Mouse (Mus musculus): ENCODE results near the gene Supt20.
"Not testable (repeated sequence)": the region's sequence is repeated elsewhere in the genome, so short reads cannot be mapped to it uniquely, and the experiment has no call there.

The Supt20 gene

GRCm38 (mm10) chr3:54755145-54756041 is 62.8 kb downstream of the Supt20 start, which contains the start of gene Smad9:
Gene Smad9, plus strand, starts transcription at chr3:54755582.
- DNase-seq (ENCODE audit: extremely low spot score), result peak; percentile 57

GRCm38 (mm10) chr3:54756058-54756457 is 63.5 kb downstream of the Supt20 start:
- DNase-seq (ENCODE audit: extremely low spot score), result peak; percentile 42

DNA sequence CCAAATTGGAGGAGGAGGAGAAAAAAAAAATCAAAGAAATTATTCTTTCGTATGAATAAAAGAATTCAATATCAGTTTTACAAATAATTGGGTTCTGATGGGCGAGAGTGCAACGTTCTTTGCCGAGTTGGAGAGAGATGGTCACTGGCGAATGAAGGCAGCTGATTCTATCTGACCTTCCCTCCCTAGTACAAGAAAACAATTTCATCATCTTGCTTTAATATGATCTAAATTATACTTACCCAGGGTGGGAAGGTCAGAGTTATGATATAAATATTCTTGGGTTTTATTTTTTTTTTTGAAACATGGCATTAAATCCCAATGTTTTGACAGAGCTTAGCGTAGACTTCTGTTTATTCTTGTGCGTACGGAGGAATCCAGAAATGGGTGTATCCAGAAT is 64.8 kb downstream of the Supt20 start:
- DNase-seq (ENCODE audit: extremely low spot score), result no peak

DNA sequence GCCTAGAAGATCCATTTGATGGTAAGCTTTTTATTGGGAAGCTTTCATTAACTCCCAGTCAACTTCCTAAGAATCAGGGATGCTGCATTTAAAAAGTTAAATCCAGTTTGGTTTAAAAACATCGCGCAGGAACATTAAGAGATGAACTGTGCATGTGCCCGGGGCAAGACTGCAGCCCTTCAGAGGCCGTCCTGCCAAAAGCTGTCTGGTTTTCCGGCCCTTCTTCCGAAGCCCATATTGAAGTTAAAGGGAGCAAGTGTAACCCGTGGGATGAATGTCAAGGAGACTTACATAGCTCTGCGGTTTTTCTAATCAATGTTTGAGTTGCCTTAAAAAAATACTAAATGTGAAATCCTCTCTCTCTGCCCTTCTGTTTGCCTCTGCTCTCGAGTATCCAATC is 66.6 kb downstream of the Supt20 start:
- DNase-seq (ENCODE audit: extremely low spot score), result no peak

DNA sequence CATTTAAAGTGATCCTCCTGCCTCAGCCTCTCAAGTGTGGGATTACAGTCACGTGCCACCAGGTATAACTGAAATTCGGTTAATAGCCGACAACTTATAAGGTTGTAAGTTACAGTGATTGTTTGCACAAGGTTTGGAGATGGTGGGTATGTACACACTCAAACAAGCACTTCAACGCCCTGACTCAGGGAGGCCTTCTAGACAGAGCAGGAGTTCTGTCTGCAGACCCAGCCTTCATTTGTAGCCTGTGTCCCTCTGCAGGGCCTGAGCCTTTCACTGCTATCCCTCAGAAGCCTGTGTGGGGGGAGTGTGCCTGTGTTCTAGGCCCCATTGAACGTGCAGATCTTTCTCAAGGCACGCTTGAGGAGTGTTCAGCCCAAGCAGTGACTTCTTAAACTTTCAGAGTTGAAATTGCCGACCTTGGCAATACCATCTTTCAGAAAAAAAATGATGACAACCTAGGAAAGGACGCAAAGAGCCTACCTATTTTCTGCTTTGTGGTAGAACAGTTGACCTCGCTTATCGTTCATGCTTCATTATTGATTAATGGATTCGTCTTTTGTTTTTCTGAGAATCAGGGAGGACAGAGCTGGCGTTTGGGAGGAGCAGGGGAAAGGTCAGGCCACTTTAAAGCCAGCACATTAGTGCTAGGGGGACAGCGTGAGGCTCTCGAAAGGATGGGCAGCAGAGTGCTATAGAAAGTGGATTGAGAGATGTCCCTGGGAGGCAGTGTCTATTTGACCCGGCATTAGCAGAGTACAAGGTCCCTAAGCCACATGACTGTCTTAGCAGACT is 67.9 kb downstream of the Supt20 start:
- DNase-seq (ENCODE audit: extremely low spot score), result no peak

DNA sequence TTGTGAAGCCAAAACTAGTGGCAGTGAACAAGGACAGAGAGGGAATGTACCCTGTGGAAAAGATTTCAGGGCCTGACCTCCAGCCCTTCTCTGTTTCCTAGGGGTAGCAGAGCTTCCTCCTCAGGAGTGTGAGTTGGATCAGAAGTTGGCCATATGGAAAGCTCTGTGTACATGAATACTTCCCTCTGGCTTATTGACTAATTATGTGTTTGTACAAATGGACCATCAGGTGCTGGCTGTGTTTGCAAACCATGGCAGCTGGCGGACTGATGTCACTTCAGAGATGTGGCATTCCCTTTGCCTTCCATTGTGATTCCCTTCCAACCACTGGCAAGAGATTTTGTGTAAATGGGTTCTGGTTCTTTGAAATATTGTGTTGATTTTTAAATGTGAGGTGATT is 68.7 kb downstream of the Supt20 start:
- DNase-seq (ENCODE audit: extremely low spot score), result no peak

- DNase-seq (ENCODE audit: extremely low spot score), result peak; percentile 20
These were observed 71.8 kb downstream of the Supt20 start for GRCm38 (mm10) chr3:54764418-54764817.

GRCm38 (mm10) chr3:54765521-54765920 is 72.9 kb downstream of the Supt20 start:
- not testable (repeated sequence) for DNase-seq (ENCODE audit: extremely low spot score)

DNA sequence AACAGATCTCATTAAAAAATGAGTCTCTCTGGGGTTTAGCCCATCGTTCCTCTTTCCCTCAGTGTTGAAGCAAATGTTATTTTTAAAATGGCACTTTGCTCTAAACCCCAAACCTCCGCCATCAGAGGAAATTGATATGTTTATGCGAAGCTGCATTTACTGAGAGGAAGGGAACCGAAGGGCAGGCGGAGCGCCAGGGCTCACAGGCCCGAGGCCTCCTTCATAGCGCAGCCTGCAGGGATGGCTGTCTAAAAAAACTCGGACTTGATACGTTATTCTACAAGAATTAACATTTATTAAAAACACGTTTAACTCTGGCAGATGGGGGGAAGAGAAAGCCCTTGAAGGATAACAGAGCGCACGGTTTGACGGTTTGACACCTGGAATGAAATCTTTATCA is 73.4 kb downstream of the Supt20 start:
- DNase-seq (ENCODE audit: extremely low spot score), result no peak

DNA sequence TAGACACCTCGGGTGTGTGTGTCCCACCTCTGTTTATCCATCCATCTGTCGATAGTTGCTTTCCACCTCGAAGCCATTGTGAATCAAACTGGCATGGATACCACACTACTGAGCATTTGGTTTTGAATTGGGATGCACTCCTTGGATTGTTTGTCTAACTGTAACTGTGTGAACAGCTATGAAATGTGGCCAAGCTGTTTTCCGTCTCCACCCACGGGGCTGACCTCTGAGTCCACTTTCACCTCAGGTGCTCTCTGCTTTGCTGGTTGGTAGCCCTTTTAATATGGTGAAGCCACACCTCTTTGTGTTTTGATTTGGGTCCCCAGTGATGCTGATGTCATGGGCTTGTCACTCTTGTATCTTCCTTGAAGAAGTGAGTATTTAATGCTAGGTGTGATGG is 74.2 kb downstream of the Supt20 start:
- DNase-seq (ENCODE audit: extremely low spot score), result no peak

DNA sequence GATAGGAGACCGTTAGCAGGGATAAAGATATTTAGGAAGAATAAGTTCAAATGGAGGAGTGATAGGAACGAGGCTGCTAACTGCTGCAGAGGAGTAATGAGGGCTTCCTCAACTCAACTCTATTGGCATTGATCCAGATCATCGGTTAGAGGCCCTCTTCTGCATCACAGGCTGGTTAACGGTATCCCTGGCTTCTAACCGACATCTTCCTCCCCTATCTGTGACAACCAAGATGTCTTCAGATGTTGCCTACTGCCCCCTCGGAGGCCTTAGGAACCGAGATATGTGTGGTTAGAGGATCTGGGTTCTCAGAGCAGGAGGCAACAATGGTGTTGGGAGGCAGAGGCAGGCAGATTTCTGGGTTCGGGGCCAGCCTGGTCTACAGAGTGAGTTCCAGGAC is 76.0 kb downstream of the Supt20 start:
- no peak for DNase-seq (ENCODE audit: extremely low spot score)

GRCm38 (mm10) chr3:54769349-54770275 is 77.0 kb downstream of the Supt20 start:
- no peak for DNase-seq (ENCODE audit: extremely low spot score)

- DNase-seq (ENCODE audit: extremely low spot score), result no peak
These were observed 81.0 kb downstream of the Supt20 start for GRCm38 (mm10) chr3:54773613-54774012.

DNA sequence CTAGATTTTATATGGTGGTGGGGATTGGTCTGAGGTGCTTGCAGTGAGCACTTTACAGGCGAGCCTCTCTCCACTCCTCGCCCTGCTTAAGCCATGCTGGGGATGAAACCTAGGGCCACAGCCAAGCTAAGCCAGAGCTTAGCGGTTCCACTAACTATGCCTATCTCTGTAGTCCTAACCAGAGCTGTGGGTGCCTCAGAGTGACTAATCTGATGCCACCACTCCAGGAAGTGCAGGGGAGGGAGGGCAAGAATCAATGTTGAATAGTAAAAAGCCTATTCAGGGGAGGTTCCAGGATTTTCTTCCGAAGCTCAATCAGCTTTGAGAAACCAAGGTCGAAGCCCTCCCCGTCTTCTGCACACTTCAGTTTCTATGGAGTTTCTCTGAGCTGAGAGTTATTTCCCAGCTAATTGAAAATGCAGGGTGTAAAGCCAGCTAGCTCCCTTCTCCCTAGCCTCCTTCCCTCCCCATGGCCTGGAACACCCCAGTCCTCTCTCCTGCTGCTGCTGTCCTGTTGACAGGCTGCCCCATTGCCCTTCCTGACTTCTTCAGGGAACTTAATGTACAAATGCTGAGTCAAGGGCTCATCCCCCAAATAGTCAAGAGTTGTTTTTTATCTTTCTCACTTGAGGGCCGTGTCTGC is 83.5 kb downstream of the Supt20 start:
- no peak for DNase-seq (ENCODE audit: extremely low spot score)

All from embryo, embryonic 9.5 days (tissue).